In the genomic region with DNA sequence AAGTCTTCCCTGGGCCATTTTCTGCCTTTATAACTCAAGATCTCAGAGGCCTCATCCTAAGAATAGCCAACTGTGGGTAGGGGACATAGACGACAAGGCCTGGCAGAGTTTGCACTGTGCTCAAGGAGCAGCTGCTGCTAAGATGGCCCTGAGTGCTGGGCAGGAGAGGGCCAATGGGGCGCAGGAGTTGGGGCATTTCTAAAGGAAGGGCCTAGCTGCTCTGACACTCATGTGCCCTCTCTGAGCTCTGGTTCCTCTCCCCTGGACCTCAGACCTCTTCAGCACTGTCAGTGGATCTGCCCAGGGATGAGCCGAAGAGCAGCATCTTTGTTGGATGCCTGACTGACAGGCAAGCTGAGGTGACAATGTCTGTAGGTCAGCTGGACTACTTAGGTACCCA, we compare ENCODE assay signal across 24 mouse cellular contexts.
"Had no signal": no experiment of that assay in that cellular context is flagged by ENCODE, and none has a peak within 500 bp of the region (broad histone marks: within the 10 kb centered on the region; RNA-seq: fewer than 3 reads in every experiment).

No protein-coding gene starts in this region.

- H3K4me3 ChIP-seq: embryonic facial prominence, embryonic 10.5 days; embryonic facial prominence, embryonic 12.5 days; embryonic facial prominence, embryonic 13.5 days; embryonic facial prominence, embryonic 15.5 days; erythroblast, embryonic 14.5 days; forebrain, embryonic 10.5 days; forebrain, embryonic 13.5 days; forebrain, embryonic 15.5 days; gastrocnemius, adult 2 months; heart, adult 2 months had no signal

- H3K36me3 ChIP-seq: embryonic facial prominence, embryonic 10.5 days; embryonic facial prominence, embryonic 12.5 days; embryonic facial prominence, embryonic 13.5 days; embryonic facial prominence, embryonic 15.5 days; forebrain, embryonic 10.5 days; forebrain, embryonic 15.5 days had no signal

- H3K9ac ChIP-seq: embryonic facial prominence, embryonic 12.5 days; embryonic facial prominence, embryonic 13.5 days; embryonic facial prominence, embryonic 15.5 days; forebrain, embryonic 13.5 days; forebrain, embryonic 15.5 days; forebrain, postnatal 0 days had no signal

- DNase-seq: cerebellum, adult 8-10 months; cerebellum, adult 9-10 months; cerebellum, adult 9-11 months; cerebellum, postnatal 14 days; cerebellum, postnatal 25 days; cerebellum, postnatal 36 days; embryo, embryonic 11 days; forebrain, postnatal 0 days; gastrocnemius, adult 2 months; gastrocnemius, postnatal 10 days; gastrocnemius, postnatal 14 days; gastrocnemius, postnatal 25 days; heart, adult 18-20 months; heart, adult 2 months had no signal

- H3K4me2 ChIP-seq: embryonic facial prominence, embryonic 12.5 days; embryonic facial prominence, embryonic 13.5 days; embryonic facial prominence, embryonic 15.5 days; forebrain, embryonic 13.5 days; forebrain, embryonic 15.5 days had no signal

- H3K27me3 ChIP-seq: embryonic facial prominence, embryonic 12.5 days; embryonic facial prominence, embryonic 13.5 days; embryonic facial prominence, embryonic 15.5 days; forebrain, embryonic 13.5 days; forebrain, embryonic 15.5 days had no signal

- H3K9me3 ChIP-seq: embryonic facial prominence, embryonic 10.5 days; embryonic facial prominence, embryonic 12.5 days; embryonic facial prominence, embryonic 13.5 days; embryonic facial prominence, embryonic 15.5 days; forebrain, embryonic 10.5 days; forebrain, embryonic 13.5 days; forebrain, embryonic 15.5 days had no signal

- ATAC-seq: forebrain, embryonic 13.5 days; forebrain, embryonic 14.5 days; forebrain, embryonic 15.5 days; forebrain, embryonic 16.5 days; forebrain, postnatal 0 days had no signal

- H3K4me1 ChIP-seq: embryonic facial prominence, embryonic 10.5 days; embryonic facial prominence, embryonic 12.5 days; embryonic facial prominence, embryonic 13.5 days; embryonic facial prominence, embryonic 15.5 days; forebrain, embryonic 10.5 days; forebrain, embryonic 13.5 days; forebrain, embryonic 15.5 days had no signal

- H3K27ac ChIP-seq: embryonic facial prominence, embryonic 10.5 days; embryonic facial prominence, embryonic 12.5 days; embryonic facial prominence, embryonic 13.5 days; embryonic facial prominence, embryonic 15.5 days; forebrain, embryonic 10.5 days; forebrain, embryonic 13.5 days; forebrain, embryonic 15.5 days; gastrocnemius, adult 2 months; heart, adult 2 months had no signal
